8 mouse cellular contexts compared by ENCODE assay signal in genomic region chr11:60931282-60931868, GRCm38 (mm10). TPM values are rescaled to one million over a fixed set of nuclear protein-coding genes. Genes with fewer than 3 reads are reported as not detected.
DNase-seq lines count a peak whose midpoint lies in the region; ATAC-seq and TF ChIP-seq lines count a peak whose summit lies in the region.

No protein-coding gene starts in this region.

- no peak for TF ChIP-seq CTCF in bone marrow, adult 2 months (IDR thresholded peaks at IDR 0.05; ENCODE audit: control insufficient read depth, insufficient read depth, low read length)

- intact Hi-C loops in heart, postnatal 25 days (cut with DNase I) = no loop called here

- H3K4me1 ChIP-seq in heart, embryonic 14.5 days (ENCODE audit: control insufficient read depth in 2 of 2, insufficient read depth in 2 of 2, low read length in 2 of 2) = peaks cover 38 to 53% of the 10 kb centered on the region in 2 experiments
- H3K4me1 ChIP-seq in bone marrow, adult 2 months (ENCODE audit: control insufficient read depth, insufficient read depth, low read length) = peaks cover 10% of the 10 kb centered on the region
- peaks cover 26% of the 10 kb centered on the region for H3K4me1 ChIP-seq in hindbrain, embryonic 14.5 days (replicated peaks; ENCODE audit: control insufficient read depth, insufficient read depth, low read length)
- H3K4me1 ChIP-seq in liver, embryonic 16.5 days (ENCODE audit: control insufficient read depth, low read depth, low read length) = peaks cover 62% of the 10 kb centered on the region

- H3K9ac ChIP-seq in heart, embryonic 14.5 days (ENCODE audit: low read length) = peak overlapping the region; percentile 95
- peak overlapping the region; percentile 58 for H3K9ac ChIP-seq in hindbrain, embryonic 14.5 days
- H3K9ac ChIP-seq in liver, embryonic 16.5 days (ENCODE audit: low read depth, low read length) = peak overlapping the region; percentile 76

- H3K27ac ChIP-seq in heart, embryonic 14.5 days (replicated peaks in 1 of 2; ENCODE audit: control insufficient read depth in 1 of 2, insufficient read depth in 1 of 2, low read depth in 2 of 2, low read length in 2 of 2) = peak overlapping the region in 1 of 2 experiments; percentile 26; a peak in 1 of 4 replicates
- 0 out of 2 replicates have a peak overlapping the region, but pooled peaks have one; percentile 9 for H3K27ac ChIP-seq in bone marrow, adult 2 months (ENCODE audit: control insufficient read depth, insufficient read depth, low read depth, low read length, poor library complexity)
- no peak overlapping the region for H3K27ac ChIP-seq in hindbrain, embryonic 14.5 days
- peak overlapping the region; percentile 52 for H3K27ac ChIP-seq in liver, embryonic 16.5 days (ENCODE audit: low read length)

- no peaks in the 10 kb centered on the region for H3K36me3 ChIP-seq in heart, embryonic 14.5 days (ENCODE audit: control insufficient read depth, insufficient read depth, low read length)
- H3K36me3 ChIP-seq in hindbrain, embryonic 14.5 days (replicated peaks; ENCODE audit: control insufficient read depth, insufficient read depth) = no peaks in the 10 kb centered on the region
- peaks cover 3% of the 10 kb centered on the region for H3K36me3 ChIP-seq in liver, embryonic 16.5 days (ENCODE audit: control insufficient read depth, insufficient read depth)

- TF ChIP-seq POLR2A in bone marrow, adult 2 months (IDR thresholded peaks at IDR 0.05; ENCODE audit: borderline replicate concordance, control insufficient read depth, low read depth, low read length) = no peak

- 3% methylated on average over 30 of the region's 30 CpGs for WGBS in heart, embryonic 14.5 days
- 4% methylated on average over 30 of the region's 30 CpGs for WGBS in bone marrow, adult 2 months
- 3% methylated on average over 30 of the region's 30 CpGs for WGBS in hindbrain, embryonic 14.5 days
- 2% methylated on average over 30 of the region's 30 CpGs for WGBS in liver, embryonic 16.5 days (ENCODE audit: insufficient replicate concordance)

- H3K4me3 ChIP-seq in heart, embryonic 14.5 days (ENCODE audit: control insufficient read depth in 1 of 2, insufficient read depth in 1 of 2, low read depth in 1 of 2, low read length in 2 of 2) = peak overlapping the region; percentile 60 to 93
- H3K4me3 ChIP-seq in bone marrow, adult 2 months (replicated peaks; ENCODE audit: control insufficient read depth, low read depth, low read length) = peak overlapping the region; percentile 67
- peak overlapping the region; percentile 75 for H3K4me3 ChIP-seq in hindbrain, embryonic 14.5 days (replicated peaks; ENCODE audit: low read length)
- peak overlapping the region; percentile 97 for H3K4me3 ChIP-seq in liver, embryonic 16.5 days (ENCODE audit: low read depth, low read length)

- H3K4me2 ChIP-seq in heart, embryonic 14.5 days (ENCODE audit: low read length) = peak overlapping the region; percentile 87
- H3K4me2 ChIP-seq in hindbrain, embryonic 14.5 days (replicated peaks) = peak overlapping the region; percentile 64
- peak overlapping the region; percentile 92 for H3K4me2 ChIP-seq in liver, embryonic 16.5 days (ENCODE audit: low read depth, low read length)

- DNase-seq in heart, postnatal 25 days (ENCODE audit: low spot score) = no peak
- peak; percentile 28 for DNase-seq in hindbrain, embryonic 14.5 days (ENCODE audit: low spot score)
- DNase-seq in frontal cortex, adult 2 months (ENCODE audit: extremely low spot score in 1 of 2, low spot score in 1 of 2) = no peak
- DNase-seq in cerebellum, adult 9-10 months = no peak
- no peak for DNase-seq in T-cell, adult 2 months (ENCODE audit: low spot score)

- H3K9me3 ChIP-seq in heart, embryonic 14.5 days (ENCODE audit: control insufficient read depth, low read length) = no peaks in the 10 kb centered on the region
- H3K9me3 ChIP-seq in hindbrain, embryonic 14.5 days (ENCODE audit: control insufficient read depth, low read length) = no peaks in the 10 kb centered on the region
- H3K9me3 ChIP-seq in liver, embryonic 16.5 days (replicated peaks; ENCODE audit: control insufficient read depth, low read length) = no peaks in the 10 kb centered on the region

- no peaks in the 10 kb centered on the region for H3K27me3 ChIP-seq in heart, embryonic 14.5 days (ENCODE audit: control insufficient read depth, insufficient read depth, low read length)
- H3K27me3 ChIP-seq in hindbrain, embryonic 14.5 days (ENCODE audit: control insufficient read depth, insufficient read depth, low read length) = no peaks in the 10 kb centered on the region
- no peaks in the 10 kb centered on the region for H3K27me3 ChIP-seq in liver, embryonic 16.5 days (ENCODE audit: control insufficient read depth, insufficient read depth, low read depth, low read length)

- no peak; the same call in 1 of the 2 replicates for ATAC-seq in heart, embryonic 14.5 days (ENCODE audit: insufficient number of reproducible peaks, insufficient read depth, low FRiP score, low read depth)
- ATAC-seq in hindbrain, embryonic 14.5 days (ENCODE audit: low FRiP score) = no peak
- ATAC-seq in liver, embryonic 16.5 days (ENCODE audit: low read depth) = 0 out of 2 replicates have a peak, but pooled peaks have one; percentile 0

RNA-seq across cellular contexts. Expression of gene Map2k3, which starts 0.5 kb away (rescaled TPM):
- 59.2 and 62.6 TPM in 2 replicates for polyA plus RNA-seq in heart, embryonic 14.5 days (2014; fragmentation: Nextera tagmentation; extraction: Ambion mirVana)
- 10 to 100 TPM; 73.6 to 81.8 TPM for total RNA-seq in heart, postnatal 25 days (2021)
- polyA plus RNA-seq in bone marrow, adult 2 months (2011; ENCODE audit: insufficient read depth, insufficient read length, low replicate concordance, missing spikeins) = 68.0 and 74.9 TPM in 2 replicates
- 23.5 and 24.3 TPM in 2 replicates for polyA plus RNA-seq in hindbrain, embryonic 14.5 days (2014; fragmentation: Nextera tagmentation; extraction: Ambion mirVana)
- polyA plus RNA-seq in liver, embryonic 16.5 days (2015; fragmentation: Nextera tagmentation; extraction: Ambion mirVana) = 121 and 134 TPM in 2 replicates
- polyA plus RNA-seq in frontal cortex, adult 2 months (2012; rRNA removed) = 17.3 and 18.1 TPM in 2 replicates

RNA-seq across cellular contexts. Expression of gene Natd1, which starts 16.8 kb away (rescaled TPM):
- 20.4 and 21.1 TPM in 2 replicates for polyA plus RNA-seq in heart, embryonic 14.5 days (2014; fragmentation: Nextera tagmentation; extraction: Ambion mirVana)
- total RNA-seq in heart, postnatal 25 days (2021) = 10 to 100 TPM; 14.6 to 14.9 TPM
- 6.6 and 9.1 TPM in 2 replicates for polyA plus RNA-seq in bone marrow, adult 2 months (2011; ENCODE audit: insufficient read depth, insufficient read length, low replicate concordance, missing spikeins)
- polyA plus RNA-seq in hindbrain, embryonic 14.5 days (2014; fragmentation: Nextera tagmentation; extraction: Ambion mirVana) = 26.2 and 32.5 TPM in 2 replicates
- polyA plus RNA-seq in liver, embryonic 16.5 days (2015; fragmentation: Nextera tagmentation; extraction: Ambion mirVana) = 9.9 and 14.3 TPM in 2 replicates
- 13.3 and 14.6 TPM in 2 replicates for polyA plus RNA-seq in frontal cortex, adult 2 months (2012; rRNA removed)

RNA-seq across cellular contexts. Expression of gene Tmem11, which starts 52.3 kb away (rescaled TPM):
- polyA plus RNA-seq in heart, embryonic 14.5 days (2014; fragmentation: Nextera tagmentation; extraction: Ambion mirVana) = 63.3 and 67.3 TPM in 2 replicates
- total RNA-seq in heart, postnatal 25 days (2021) = 10 to 100 TPM; 27.6 to 28.0 TPM
- 17.5 and 25.7 TPM in 2 replicates for polyA plus RNA-seq in bone marrow, adult 2 months (2011; ENCODE audit: insufficient read depth, insufficient read length, low replicate concordance, missing spikeins)
- polyA plus RNA-seq in hindbrain, embryonic 14.5 days (2014; fragmentation: Nextera tagmentation; extraction: Ambion mirVana) = 52.4 and 57.7 TPM in 2 replicates
- 23.2 and 23.4 TPM in 2 replicates for polyA plus RNA-seq in liver, embryonic 16.5 days (2015; fragmentation: Nextera tagmentation; extraction: Ambion mirVana)
- polyA plus RNA-seq in frontal cortex, adult 2 months (2012; rRNA removed) = 39.8 and 47.0 TPM in 2 replicates
